Comparison of ENCODE assay signal across 12 mouse cellular contexts in the genomic region with DNA sequence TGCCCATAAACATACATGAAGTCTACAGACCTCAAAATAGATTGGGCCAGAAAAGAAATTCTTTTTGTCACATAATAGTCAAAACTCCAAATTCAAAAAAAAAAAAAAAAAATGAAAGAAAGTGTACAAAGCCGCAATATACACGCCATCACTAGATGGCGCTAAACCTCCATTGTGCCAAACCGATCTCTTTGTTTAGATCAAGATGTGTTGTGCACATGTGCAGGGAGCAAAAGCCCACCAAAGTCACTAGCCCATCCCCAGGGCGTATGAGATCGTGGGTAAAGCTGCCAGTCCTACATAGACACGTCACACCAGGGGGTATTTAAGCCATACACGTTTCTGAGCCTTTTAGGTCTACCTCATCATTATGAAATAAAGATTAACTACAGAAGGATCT. TPM values are rescaled to one million over a fixed set of nuclear protein-coding genes. Genes with fewer than 3 reads are reported as not detected.
DNase-seq lines count a peak whose midpoint lies in the region; ATAC-seq and TF ChIP-seq lines count a peak whose summit lies in the region.
"Had no signal": no experiment of that assay in that cellular context is flagged by ENCODE, and none has a peak within 500 bp of the region (broad histone marks: within the 10 kb centered on the region; RNA-seq: fewer than 3 reads in every experiment).

No protein-coding gene starts in this region.

- WGBS in forebrain, embryonic 10.5 days = 49% methylated on average over 8 of the region's 8 CpGs
- WGBS in forebrain, embryonic 13.5 days = 50% methylated on average over 8 of the region's 8 CpGs
- 47% methylated on average over 8 of the region's 8 CpGs for WGBS in embryonic facial prominence, embryonic 14.5 days

- peaks cover 18% of the 10 kb centered on the region for H3K9me3 ChIP-seq in forebrain, embryonic 10.5 days
- H3K9me3 ChIP-seq in forebrain, embryonic 13.5 days (replicated peaks) = peaks cover 14% of the 10 kb centered on the region
- H3K9me3 ChIP-seq in CH12.LX (replicated peaks; ENCODE audit: low read length) = no peaks in the 10 kb centered on the region
- H3K9me3 ChIP-seq in embryonic facial prominence, embryonic 14.5 days (ENCODE audit: control insufficient read depth, low read length) = 0 out of 2 replicates have a peak, but pooled peaks cover under 1% of the 10 kb centered on the region

- no peak overlapping the region for H3K4me2 ChIP-seq in forebrain, embryonic 13.5 days
- no peak overlapping the region for H3K4me2 ChIP-seq in CH12.LX (ENCODE audit: insufficient read depth, low read depth, poor library complexity, severe bottlenecking)
- no peak overlapping the region for H3K4me2 ChIP-seq in embryonic facial prominence, embryonic 14.5 days (ENCODE audit: low read depth, low read length)

- no peak for TF ChIP-seq POLR2A in CH12.LX (IDR thresholded peaks at IDR 0.05; ENCODE audit: low read depth, low read length)

- H3K27ac ChIP-seq in forebrain, embryonic 10.5 days = no peak overlapping the region
- no peak overlapping the region for H3K27ac ChIP-seq in forebrain, embryonic 13.5 days
- H3K27ac ChIP-seq in CH12.LX (ENCODE audit: insufficient read depth, low read depth) = no peak overlapping the region
- H3K27ac ChIP-seq in embryonic facial prominence, embryonic 14.5 days (replicated peaks; ENCODE audit: low read depth, low read length) = no peak overlapping the region

- H3K9ac ChIP-seq in forebrain, embryonic 13.5 days = no peak overlapping the region
- H3K9ac ChIP-seq in CH12.LX (ENCODE audit: insufficient read depth, low read depth) = no peak overlapping the region
- no peak overlapping the region for H3K9ac ChIP-seq in embryonic facial prominence, embryonic 14.5 days (ENCODE audit: low read depth, low read length)

- no peaks in the 10 kb centered on the region for H3K27me3 ChIP-seq in forebrain, embryonic 10.5 days (ENCODE audit: poor library complexity, severe bottlenecking)
- no peaks in the 10 kb centered on the region for H3K27me3 ChIP-seq in forebrain, embryonic 13.5 days
- peaks cover 27% of the 10 kb centered on the region for H3K27me3 ChIP-seq in CH12.LX (replicated peaks)
- no peaks in the 10 kb centered on the region for H3K27me3 ChIP-seq in embryonic facial prominence, embryonic 14.5 days (replicated peaks; ENCODE audit: control insufficient read depth, insufficient read depth, low read length)

- TF ChIP-seq RAD21 in CH12.LX (IDR thresholded peaks at IDR 0.05; ENCODE audit: low read depth, low read length) = peak; percentile 54

- H3K4me3 ChIP-seq in forebrain, embryonic 10.5 days = no peak overlapping the region
- no peak overlapping the region for H3K4me3 ChIP-seq in forebrain, embryonic 13.5 days
- H3K4me3 ChIP-seq in CH12.LX (replicated peaks in 1 of 3; ENCODE audit: low read depth in 2 of 3, low read length in 2 of 3, poor library complexity in 1 of 3) = no peak overlapping the region
- no peak overlapping the region for H3K4me3 ChIP-seq in embryonic facial prominence, embryonic 14.5 days (ENCODE audit: low read depth, low read length)

- TF ChIP-seq EP300 in CH12.LX (IDR thresholded peaks at IDR 0.05; ENCODE audit: low read length) = no peak

- ATAC-seq in forebrain, embryonic 13.5 days = no peak
- ATAC-seq in embryonic facial prominence, embryonic 14.5 days (ENCODE audit: low read depth) = no peak

- H3K79me2 ChIP-seq in CH12.LX (replicated peaks; ENCODE audit: control insufficient read depth, extremely low read depth, insufficient read depth, poor library complexity, severe bottlenecking) = no peaks in the 10 kb centered on the region

- intact Hi-C loops in left cerebral cortex, postnatal 25 days (cut with DNase I) = loop anchor here (10.0 kb wide), 1 partner anchor 1536 kb away; no protein-coding TSS in a partner anchor
- intact Hi-C loops in left cerebral cortex, postnatal 10 days (cut with DNase I) = no loop called here

- DNase-seq in forebrain, embryonic 10.5 days (ENCODE audit: extremely low spot score, low spot score) = peak; percentile 17
- DNase-seq in left cerebral cortex, postnatal 25 days (ENCODE audit: low spot score in 2 of 2) = peak; percentile 2
- no peak for DNase-seq in left cerebral cortex, postnatal 10 days (ENCODE audit: extremely low spot score in 1 of 2, low spot score in 2 of 2)
- peak; percentile 39 for DNase-seq in CH12.LX (ENCODE audit: extremely low read depth)
- DNase-seq in embryonic facial prominence, embryonic 14.5 days (ENCODE audit: low spot score) = peak; percentile 17
- DNase-seq in urinary bladder, adult 2 months (ENCODE audit: low spot score) = no peak
- DNase-seq in urinary bladder, adult 18-20 months (ENCODE audit: low spot score in 2 of 2) = no peak
- DNase-seq: cerebellum, adult 9-10 months had no signal

- no peaks in the 10 kb centered on the region for H3K4me1 ChIP-seq in forebrain, embryonic 10.5 days
- H3K4me1 ChIP-seq in forebrain, embryonic 13.5 days = no peaks in the 10 kb centered on the region
- H3K4me1 ChIP-seq in CH12.LX (ENCODE audit: control insufficient read depth in 1 of 2, insufficient read depth in 2 of 2) = no peaks in the 10 kb centered on the region
- no peaks in the 10 kb centered on the region for H3K4me1 ChIP-seq in embryonic facial prominence, embryonic 14.5 days (ENCODE audit: control insufficient read depth, insufficient read depth, low read length)

- dilution Hi-C loops in CH12.LX (cut with MboI; ENCODE audit: extremely low pct_ligation_motif_present, extremely low pct_unique_long_range_greater_than_20kb, low sequenced_read_pairs) = no loop called here

- in situ Hi-C loops in CH12.LX (cut with MboI; ENCODE audit: low pct_ligation_motif_present, low pct_unique_long_range_greater_than_20kb, low sequenced_read_pairs) = no loop called here

- TF ChIP-seq CTCF in CH12.LX (conservative IDR thresholded peaks at IDR 0.05 in 1 of 2, IDR thresholded peaks at IDR 0.05 in 1 of 2; ENCODE audit: low read depth in 2 of 2, low read length in 2 of 2) = peak; percentile 66 to 71

- no peaks in the 10 kb centered on the region for H3K36me3 ChIP-seq in forebrain, embryonic 10.5 days (replicated peaks)
- no peaks in the 10 kb centered on the region for H3K36me3 ChIP-seq in forebrain, embryonic 13.5 days (ENCODE audit: poor library complexity, severe bottlenecking)
- H3K36me3 ChIP-seq in CH12.LX (replicated peaks in 1 of 2; ENCODE audit: control insufficient read depth in 1 of 2, insufficient read depth in 1 of 2, low read length in 1 of 2) = no peaks in the 10 kb centered on the region
- no peaks in the 10 kb centered on the region for H3K36me3 ChIP-seq in embryonic facial prominence, embryonic 14.5 days (ENCODE audit: control insufficient read depth, insufficient read depth, low read length)
- H3K36me3 ChIP-seq: G1E had no signal

TF ChIP-seq in CH12.LX, 34 proteins besides CTCF, POLR2A, EP300 and RAD21:
- no peak for TF ChIP-seq JUND (conservative IDR thresholded peaks at IDR 0.05; ENCODE audit: low read depth, low read length)
- peak; percentile 27 for TF ChIP-seq SMC3 (IDR thresholded peaks at IDR 0.05; ENCODE audit: low read depth, low read length)
- TF ChIP-seq ZNF384 (IDR thresholded peaks at IDR 0.05; ENCODE audit: low read depth, low read length) = peak; percentile 91
TF ChIP-seq in CH12.LX: peak in this region for 2.

RNA-seq across cellular contexts. Expression of a gene that starts 24.2 kb away (rescaled TPM):
- polyA plus RNA-seq in forebrain, embryonic 10.5 days (2016; fragmentation: Nextera tagmentation; extraction: Ambion mirVana) = not detected in 2 replicates
- polyA plus RNA-seq in forebrain, embryonic 13.5 days (2015; fragmentation: Nextera tagmentation; extraction: Ambion mirVana) = not detected in 2 replicates
- total RNA-seq in left cerebral cortex, postnatal 25 days (2021) = not detected
- total RNA-seq in left cerebral cortex, postnatal 10 days (2021) = not detected
- total RNA-seq in CH12.LX (2012; rRNA removed) (not detected in 2 replicates), CH12.LX (2014; rRNA removed) (not detected in 2 replicates)
- not detected in 2 replicates for polyA plus RNA-seq in CH12.LX (2012; ENCODE audit: insufficient read length, low read depth)
- not detected in 2 replicates for polyA plus RNA-seq in embryonic facial prominence, embryonic 14.5 days (2014; fragmentation: Nextera tagmentation; extraction: Ambion mirVana)
- polyA plus RNA-seq in urinary bladder, adult 2 months (2012; rRNA removed) = not detected in 2 replicates
- total RNA-seq: G1E; left cerebral cortex, adult 18-20 months had no signal
- polyA plus RNA-seq: G1E; gonadal fat pad, adult 2 months had no signal

RNA-seq across cellular contexts. Expression of a gene that starts 53.7 kb away (rescaled TPM):
- not detected in 2 replicates for polyA plus RNA-seq in forebrain, embryonic 10.5 days (2016; fragmentation: Nextera tagmentation; extraction: Ambion mirVana)
- polyA plus RNA-seq in forebrain, embryonic 13.5 days (2015; fragmentation: Nextera tagmentation; extraction: Ambion mirVana) = not detected in 2 replicates
- not detected for total RNA-seq in left cerebral cortex, postnatal 25 days (2021)
- not detected for total RNA-seq in left cerebral cortex, postnatal 10 days (2021)
- not detected in 2 replicates for total RNA-seq in CH12.LX (2012; rRNA removed)
- not detected in 2 replicates for total RNA-seq in CH12.LX (2014; rRNA removed)
- not detected in 2 replicates for polyA plus RNA-seq in CH12.LX (2012; ENCODE audit: insufficient read length, low read depth)
- not detected in 2 replicates for polyA plus RNA-seq in embryonic facial prominence, embryonic 14.5 days (2014; fragmentation: Nextera tagmentation; extraction: Ambion mirVana)
- not detected in 2 replicates for polyA plus RNA-seq in urinary bladder, adult 2 months (2012; rRNA removed)
- total RNA-seq: G1E; left cerebral cortex, adult 18-20 months had no signal
- polyA plus RNA-seq: G1E; gonadal fat pad, adult 2 months had no signal

RNA-seq across cellular contexts. Expression of a gene that starts 56.7 kb away (rescaled TPM):
- not detected in 2 replicates for polyA plus RNA-seq in forebrain, embryonic 10.5 days (2016; fragmentation: Nextera tagmentation; extraction: Ambion mirVana)
- not detected in 2 replicates for polyA plus RNA-seq in forebrain, embryonic 13.5 days (2015; fragmentation: Nextera tagmentation; extraction: Ambion mirVana)
- total RNA-seq in left cerebral cortex, postnatal 25 days (2021) = not detected
- total RNA-seq in left cerebral cortex, postnatal 10 days (2021) = not detected
- not detected in 2 replicates for total RNA-seq in CH12.LX (2012; rRNA removed)
- total RNA-seq in CH12.LX (2014; rRNA removed) = not detected in 2 replicates
- polyA plus RNA-seq in CH12.LX (2012; ENCODE audit: insufficient read length, low read depth) = not detected in 2 replicates
- polyA plus RNA-seq in embryonic facial prominence, embryonic 14.5 days (2014; fragmentation: Nextera tagmentation; extraction: Ambion mirVana) = not detected in 2 replicates
- not detected in 2 replicates for polyA plus RNA-seq in urinary bladder, adult 2 months (2012; rRNA removed)
- total RNA-seq: G1E; left cerebral cortex, adult 18-20 months had no signal
- polyA plus RNA-seq: G1E had no signal

Comparison
In these comparisons a context has a peak if more than half of its experiments do, and no peak if none do; other contexts are left out.
1. DNase-seq: peak in forebrain, embryonic 10.5 days (single experiment), left cerebral cortex, postnatal 25 days (2 of 2), CH12.LX (single experiment) and embryonic facial prominence, embryonic 14.5 days (single experiment); none in left cerebral cortex, postnatal 10 days (0 of 2), urinary bladder, adult 2 months (single experiment) and urinary bladder, adult 18-20 months (0 of 2).